Mouse (Mus musculus) cerebellum, postnatal 4 days (tissue): Measurements from ENCODE around the gene Tnnc1.

ENCODE experiments used
- DNase-seq, 2 experiments: peaks; one replicate each; pipeline ENCODE4 v3.0.0; 2022; ENCODE audit warnings: low spot score in 2 of 2, mixed read lengths in 1 of 2

Gene Tnnc1

GRCm38 (mm10) chr14:31258476-31259050 lies 50.5 kb downstream of the Tnnc1 start:
- DNase-seq, result no peak

- DNase-seq, result no peak
Measured at GRCm38 (mm10) chr14:31260374-31260773, 52.3 kb downstream of the Tnnc1 start.

GRCm38 (mm10) chr14:31260932-31261331 lies 52.8 kb downstream of the Tnnc1 start:
- no peak for DNase-seq
